Mouse (Mus musculus) urinary bladder, postnatal 25 days (tissue): ENCODE results near the gene Exph5.

Experiments used
- DNase-seq: peaks from one replicate; pipeline ENCODE4 v3.0.0; 2022; ENCODE audit warnings: low spot score

Exph5 gene

GRCm38 (mm10) chr9:53371339-53371738, 69.9 kb downstream of the Exph5 start:
- DNase-seq, result no peak

GRCm38 (mm10) chr9:53375907-53376306, 74.4 kb downstream of the Exph5 start:
- peak; percentile 27 for DNase-seq

- no peak for DNase-seq
These were observed 75.3 kb downstream of the Exph5 start for GRCm38 (mm10) chr9:53376820-53377219.

GRCm38 (mm10) chr9:53377597-53377996, 76.1 kb downstream of the Exph5 start:
- no peak for DNase-seq

GRCm38 (mm10) chr9:53378171-53378570, 76.7 kb downstream of the Exph5 start:
- no peak for DNase-seq

- no peak for DNase-seq
These were observed 79.1 kb downstream of the Exph5 start for GRCm38 (mm10) chr9:53380595-53380994.

- DNase-seq, result no peak
These were observed 79.7 kb downstream of the Exph5 start for GRCm38 (mm10) chr9:53381113-53381615.

GRCm38 (mm10) chr9:53383951-53384866, 82.7 kb downstream of the Exph5 start, which contains the start of gene Kdelc2:
Kdelc2 (plus strand) TSS chr9:53384025.
- DNase-seq, result peak; percentile 66

- DNase-seq, result no peak
These were observed 83.4 kb downstream of the Exph5 start for GRCm38 (mm10) chr9:53384873-53385272.

- no peak for DNase-seq
These were observed 86.0 kb downstream of the Exph5 start for GRCm38 (mm10) chr9:53387431-53387830.

GRCm38 (mm10) chr9:53389109-53389508, 87.6 kb downstream of the Exph5 start:
- no peak for DNase-seq

- no peak for DNase-seq
These were observed 88.7 kb downstream of the Exph5 start for GRCm38 (mm10) chr9:53390136-53390535.

GRCm38 (mm10) chr9:53397685-53398387, 96.4 kb downstream of the Exph5 start:
- DNase-seq, result no peak

GRCm38 (mm10) chr9:53398388-53398700, 96.9 kb downstream of the Exph5 start:
- DNase-seq, result peak; percentile 65

GRCm38 (mm10) chr9:53399537-53399936, 98.1 kb downstream of the Exph5 start:
- DNase-seq, result no peak

- DNase-seq, result no peak
These were observed 99.2 kb downstream of the Exph5 start for GRCm38 (mm10) chr9:53400696-53401095.

- DNase-seq, result no peak
These were observed 99.7 kb downstream of the Exph5 start for GRCm38 (mm10) chr9:53401146-53401545.

- no peak for DNase-seq
These were observed 100.8 kb downstream of the Exph5 start, which contains the start of gene 4930550C14Rik for GRCm38 (mm10) chr9:53402291-53402711. 4930550C14Rik (plus strand) TSS chr9:53402325.

- DNase-seq, result no peak
These were observed 101.5 kb downstream of the Exph5 start for GRCm38 (mm10) chr9:53402991-53403390.

GRCm38 (mm10) chr9:53404050-53404752, 102.7 kb downstream of the Exph5 start:
- DNase-seq, result no peak

- DNase-seq, result peak; percentile 47
These were observed 103.6 kb downstream of the Exph5 start for GRCm38 (mm10) chr9:53404753-53405722.
